Comparison of ENCODE assay signal across 9 mouse cellular contexts in the genomic region with DNA sequence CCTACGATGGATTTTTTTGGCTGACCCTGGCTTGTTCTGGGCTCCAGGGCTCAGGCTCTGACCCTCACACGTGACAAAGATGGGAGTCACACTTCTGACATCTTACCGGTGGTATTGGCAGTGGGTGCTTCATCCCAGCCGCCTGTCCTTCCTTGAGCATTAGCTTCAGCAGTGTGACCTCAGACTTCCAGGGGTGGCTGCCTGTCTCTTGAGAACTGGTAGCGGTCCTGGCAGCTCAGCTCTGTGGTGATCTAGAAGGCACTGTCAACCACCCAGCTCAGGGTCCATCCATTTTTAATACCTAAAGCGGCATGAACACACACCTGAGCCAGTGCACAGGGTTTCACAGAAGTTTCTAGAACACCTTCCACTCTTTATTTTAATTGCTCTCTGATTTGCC. TPM values are rescaled to one million over a fixed set of nuclear protein-coding genes. Genes with fewer than 3 reads are reported as not detected.
DNase-seq lines count a peak whose midpoint lies in the region; ATAC-seq lines count a peak whose summit lies in the region.
"Had no signal": no experiment of that assay in that cellular context is flagged by ENCODE, and none has a peak within 500 bp of the region (broad histone marks: within the 10 kb centered on the region; RNA-seq: fewer than 3 reads in every experiment).

No protein-coding gene starts in this region.

- DNase-seq in kidney, postnatal 10 days: peak; percentile 22
- no peak for DNase-seq in kidney, adult 8-10 months
- no peak for DNase-seq in T-cell, adult 2 months (ENCODE audit: low spot score)
- DNase-seq in frontal cortex, postnatal 25 days (ENCODE audit: low spot score in 2 of 2): no peak
- DNase-seq: lung, adult 18-20 months had no signal

- H3K36me3 ChIP-seq in forebrain, embryonic 12.5 days (replicated peaks): no peaks in the 10 kb centered on the region
- H3K36me3 ChIP-seq in forebrain, embryonic 15.5 days: no peaks in the 10 kb centered on the region
- H3K36me3 ChIP-seq in embryonic facial prominence, embryonic 15.5 days: no peaks in the 10 kb centered on the region
- no peaks in the 10 kb centered on the region for H3K36me3 ChIP-seq in neural tube, embryonic 12.5 days

- H3K4me2 ChIP-seq in forebrain, embryonic 12.5 days: peak overlapping the region; percentile 87; the same call in 1 of the 2 replicates
- no peak overlapping the region for H3K4me2 ChIP-seq in forebrain, embryonic 15.5 days (replicated peaks)
- no peak overlapping the region for H3K4me2 ChIP-seq in embryonic facial prominence, embryonic 15.5 days (replicated peaks)
- 0 out of 2 replicates have a peak overlapping the region, but pooled peaks have one; percentile 94 for H3K4me2 ChIP-seq in neural tube, embryonic 12.5 days (replicated peaks)

- WGBS in forebrain, embryonic 12.5 days: 82% methylated on average over 6 of the region's 6 CpGs
- WGBS in forebrain, embryonic 15.5 days: 84% methylated on average over 6 of the region's 6 CpGs
- WGBS in embryonic facial prominence, embryonic 15.5 days: 77% methylated on average over 6 of the region's 6 CpGs
- 85% methylated on average over 6 of the region's 6 CpGs for WGBS in neural tube, embryonic 12.5 days

- H3K27me3 ChIP-seq in forebrain, embryonic 12.5 days: no peaks in the 10 kb centered on the region
- no peaks in the 10 kb centered on the region for H3K27me3 ChIP-seq in forebrain, embryonic 15.5 days
- no peaks in the 10 kb centered on the region for H3K27me3 ChIP-seq in embryonic facial prominence, embryonic 15.5 days
- no peaks in the 10 kb centered on the region for H3K27me3 ChIP-seq in neural tube, embryonic 12.5 days (replicated peaks)

- H3K4me1 ChIP-seq in forebrain, embryonic 12.5 days: peaks cover 47% of the 10 kb centered on the region
- H3K4me1 ChIP-seq in forebrain, embryonic 15.5 days: peaks cover 49% of the 10 kb centered on the region
- H3K4me1 ChIP-seq in embryonic facial prominence, embryonic 15.5 days: peaks cover 47% of the 10 kb centered on the region
- H3K4me1 ChIP-seq in neural tube, embryonic 12.5 days: peaks cover 40% of the 10 kb centered on the region

- ATAC-seq in forebrain, embryonic 12.5 days (ENCODE audit: low FRiP score): no peak
- no peak for ATAC-seq in forebrain, embryonic 15.5 days (replicated peaks)
- no peak for ATAC-seq in embryonic facial prominence, embryonic 15.5 days (ENCODE audit: insufficient number of reproducible peaks, low FRiP score, low TSS enrichment, low read depth)
- ATAC-seq in neural tube, embryonic 12.5 days (ENCODE audit: low FRiP score, low read depth): no peak

- H3K9ac ChIP-seq in forebrain, embryonic 12.5 days: peak overlapping the region; percentile 18; the same call in 1 of the 2 replicates
- no peak overlapping the region for H3K9ac ChIP-seq in forebrain, embryonic 15.5 days (replicated peaks)
- no peak overlapping the region for H3K9ac ChIP-seq in embryonic facial prominence, embryonic 15.5 days
- 0 out of 2 replicates have a peak overlapping the region, but pooled peaks have one; percentile 17 for H3K9ac ChIP-seq in neural tube, embryonic 12.5 days

- no peak overlapping the region for H3K4me3 ChIP-seq in forebrain, embryonic 12.5 days (replicated peaks)
- no peak overlapping the region for H3K4me3 ChIP-seq in forebrain, embryonic 15.5 days
- H3K4me3 ChIP-seq in embryonic facial prominence, embryonic 15.5 days (replicated peaks): no peak overlapping the region
- no peak overlapping the region for H3K4me3 ChIP-seq in neural tube, embryonic 12.5 days

- H3K9me3 ChIP-seq in forebrain, embryonic 12.5 days: no peaks in the 10 kb centered on the region
- no peaks in the 10 kb centered on the region for H3K9me3 ChIP-seq in forebrain, embryonic 15.5 days
- H3K9me3 ChIP-seq in embryonic facial prominence, embryonic 15.5 days (replicated peaks): no peaks in the 10 kb centered on the region
- H3K9me3 ChIP-seq in neural tube, embryonic 12.5 days: no peaks in the 10 kb centered on the region

- H3K27ac ChIP-seq in forebrain, embryonic 12.5 days: peak overlapping the region; percentile 96
- H3K27ac ChIP-seq in forebrain, embryonic 15.5 days (replicated peaks): no peak overlapping the region
- peak overlapping the region; percentile 98 for H3K27ac ChIP-seq in embryonic facial prominence, embryonic 15.5 days (replicated peaks)
- H3K27ac ChIP-seq in neural tube, embryonic 12.5 days: no peak overlapping the region

RNA-seq across cellular contexts. Expression of gene Zcchc3, which starts 5.0 kb away (rescaled TPM):
- polyA plus RNA-seq in forebrain, embryonic 12.5 days (2016; fragmentation: Nextera tagmentation; extraction: Ambion mirVana): 55.2 and 55.9 TPM in 2 replicates
- polyA plus RNA-seq in forebrain, embryonic 15.5 days (2015; fragmentation: Nextera tagmentation; extraction: Ambion mirVana): 18.7 TPM in 2 replicates
- polyA plus RNA-seq in embryonic facial prominence, embryonic 15.5 days (2015; fragmentation: Nextera tagmentation; extraction: Ambion mirVana): 37.5 and 40.1 TPM in 2 replicates
- 47.9 and 49.8 TPM in 2 replicates for polyA plus RNA-seq in neural tube, embryonic 12.5 days (2016; fragmentation: Nextera tagmentation; extraction: Ambion mirVana)

RNA-seq across cellular contexts. Expression of gene 6820408C15Rik, which starts 5.6 kb away (rescaled TPM):
- 1.2 and 1.7 TPM in 2 replicates for polyA plus RNA-seq in forebrain, embryonic 12.5 days (2016; fragmentation: Nextera tagmentation; extraction: Ambion mirVana)
- polyA plus RNA-seq in forebrain, embryonic 15.5 days (2015; fragmentation: Nextera tagmentation; extraction: Ambion mirVana): 2.1 and 3.7 TPM in 2 replicates
- polyA plus RNA-seq in embryonic facial prominence, embryonic 15.5 days (2015; fragmentation: Nextera tagmentation; extraction: Ambion mirVana): 9.4 and 15.2 TPM in 2 replicates
- polyA plus RNA-seq in neural tube, embryonic 12.5 days (2016; fragmentation: Nextera tagmentation; extraction: Ambion mirVana): 0.53 and 0.61 TPM in 2 replicates

RNA-seq across cellular contexts. Expression of gene Sox12, which starts 11.9 kb away (rescaled TPM):
- polyA plus RNA-seq in forebrain, embryonic 12.5 days (2016; fragmentation: Nextera tagmentation; extraction: Ambion mirVana): 16.3 and 19.3 TPM in 2 replicates
- 17.7 and 18.3 TPM in 2 replicates for polyA plus RNA-seq in forebrain, embryonic 15.5 days (2015; fragmentation: Nextera tagmentation; extraction: Ambion mirVana)
- polyA plus RNA-seq in embryonic facial prominence, embryonic 15.5 days (2015; fragmentation: Nextera tagmentation; extraction: Ambion mirVana): 7.7 and 7.9 TPM in 2 replicates
- 18.5 and 18.9 TPM in 2 replicates for polyA plus RNA-seq in neural tube, embryonic 12.5 days (2016; fragmentation: Nextera tagmentation; extraction: Ambion mirVana)

RNA-seq across cellular contexts. Expression of gene Nrsn2, which starts 33.3 kb away (rescaled TPM):
- polyA plus RNA-seq in forebrain, embryonic 12.5 days (2016; fragmentation: Nextera tagmentation; extraction: Ambion mirVana): 11.1 and 12.4 TPM in 2 replicates
- 13.5 and 13.6 TPM in 2 replicates for polyA plus RNA-seq in forebrain, embryonic 15.5 days (2015; fragmentation: Nextera tagmentation; extraction: Ambion mirVana)
- 1.0 and 1.3 TPM in 2 replicates for polyA plus RNA-seq in embryonic facial prominence, embryonic 15.5 days (2015; fragmentation: Nextera tagmentation; extraction: Ambion mirVana)
- polyA plus RNA-seq in neural tube, embryonic 12.5 days (2016; fragmentation: Nextera tagmentation; extraction: Ambion mirVana): 14.7 and 16.5 TPM in 2 replicates

RNA-seq across cellular contexts. Expression of gene Defb23, which starts 54.6 kb away (rescaled TPM):
- not detected in 2 replicates for polyA plus RNA-seq in forebrain, embryonic 12.5 days (2016; fragmentation: Nextera tagmentation; extraction: Ambion mirVana)
- not detected in 2 replicates for polyA plus RNA-seq in forebrain, embryonic 15.5 days (2015; fragmentation: Nextera tagmentation; extraction: Ambion mirVana)
- not detected in 2 replicates for polyA plus RNA-seq in embryonic facial prominence, embryonic 15.5 days (2015; fragmentation: Nextera tagmentation; extraction: Ambion mirVana)
- polyA plus RNA-seq in neural tube, embryonic 12.5 days (2016; fragmentation: Nextera tagmentation; extraction: Ambion mirVana): not detected in 2 replicates

Comparison
In these comparisons a context has a peak if more than half of its experiments do, and no peak if none do; other contexts are left out.
1. H3K27ac ChIP-seq: peak in forebrain, embryonic 12.5 days (single experiment) and embryonic facial prominence, embryonic 15.5 days (single experiment); none in forebrain, embryonic 15.5 days (single experiment) and neural tube, embryonic 12.5 days (single experiment).
2. H3K4me2 ChIP-seq: peak in forebrain, embryonic 12.5 days (single experiment) and neural tube, embryonic 12.5 days (single experiment); none in forebrain, embryonic 15.5 days (single experiment) and embryonic facial prominence, embryonic 15.5 days (single experiment).
3. H3K9ac ChIP-seq: peak in forebrain, embryonic 12.5 days (single experiment) and neural tube, embryonic 12.5 days (single experiment); none in forebrain, embryonic 15.5 days (single experiment) and embryonic facial prominence, embryonic 15.5 days (single experiment).